Mouse (Mus musculus) hindbrain, embryonic 16.5 days (tissue): ENCODE results near the gene Agpat3. TPM values are rescaled to one million over a fixed set of nuclear protein-coding genes. Genes with fewer than 3 reads are reported as not detected.

Source experiments
- ATAC-seq: fragments of 200-750 bp; cut with Nextera tagmentation; 2 replicates; pipeline ENCODE4 v1.8.0; 2017; ENCODE audit warnings: moderate TSS enrichment, moderate library complexity
- H3K27ac ChIP-seq: fragments of 300-500 bp; sonication (generic); 2 replicates; pipeline ENCODE4 v1.5.1; 2014; ENCODE audit warnings: low read depth, mild to moderate bottlenecking, control low read depth, low read length, moderate library complexity
- H3K27me3 ChIP-seq: fragments of 300-500 bp; sonication (generic); replicated peaks from 2 replicates; pipeline ENCODE4 v1.6.1; 2014; ENCODE audit warnings: low read length; ENCODE audit not compliant: control insufficient read depth, insufficient read depth
- H3K36me3 ChIP-seq: fragments of 300-500 bp; sonication (generic); 2 replicates; pipeline ENCODE4 v1.6.1; 2014; ENCODE audit warnings: mild to moderate bottlenecking, low read length, moderate library complexity, mixed read lengths; ENCODE audit not compliant: control insufficient read depth, insufficient read depth
- H3K4me1 ChIP-seq: fragments of 300-500 bp; sonication (generic); 2 replicates; pipeline ENCODE4 v1.6.1; 2014; ENCODE audit warnings: low read depth, low read length; ENCODE audit not compliant: control insufficient read depth, insufficient read depth
- H3K4me2 ChIP-seq: fragments of 300-500 bp; sonication (generic); 2 replicates; pipeline ENCODE4 v1.6.1; 2014; ENCODE audit warnings: mild to moderate bottlenecking, low read length, control low read depth, moderate library complexity
- H3K4me3 ChIP-seq: fragments of 300-500 bp; sonication (generic); 2 replicates; pipeline ENCODE4 v1.5.1; 2014; ENCODE audit warnings: mild to moderate bottlenecking, low read length, control low read depth, moderate library complexity
- H3K9ac ChIP-seq: fragments of 300-500 bp; sonication (generic); 2 replicates; pipeline ENCODE4 v1.6.1; 2014; ENCODE audit warnings: low read depth, mild to moderate bottlenecking, control low read depth, low read length, moderate library complexity
- H3K9me3 ChIP-seq: fragments of 300-500 bp; sonication (generic); 2 replicates; pipeline ENCODE4 v1.6.1; 2014; ENCODE audit warnings: mild to moderate bottlenecking, low read length, moderate library complexity; ENCODE audit not compliant: control insufficient read depth
- WGBS: fragments of 180-500 bp; shearing (Covaris S2); extraction: QIAGEN DNeasy Blood & Tissue Kit; methylation state at CpG from one replicate; pipeline ENCODE4 v1.1.7; 2014; 5-methylcytosine and 5-hydroxymethylcytosine counted together
- polyA plus RNA-seq: library from polyadenylated mRNA; unstranded; fragments of >200 nt; fragmentation: Nextera tagmentation; extraction: Ambion mirVana; gene quantifications from 2 replicates; pipeline ENCODE4 v1.2.1, GENCODE M21; 2015

Agpat3 gene
- polyA plus RNA-seq, 1 experiment from 2014 or later = 44.0 TPM

GRCm38 (mm10) chr10:78342091-78342490, 10.2 kb downstream of the Agpat3 start:
- WGBS = 100% methylated on average over 1 of the region's 1 CpGs
- H3K27me3 ChIP-seq = no peaks in the 10 kb centered on the region

GRCm38 (mm10) chr10:78338180-78338579, 14.1 kb downstream of the Agpat3 start:
- Histone ChIP-seq H3K27ac (no peak overlapping the region), H3K27me3 (no peaks in the 10 kb centered on the region), H3K4me1 (peaks cover 4% of the 10 kb centered on the region), H3K36me3 (no peaks in the 10 kb centered on the region; the same call in 1 of the 2 replicates), H3K4me2 (no peak overlapping the region), H3K4me3 (no peak overlapping the region), H3K9me3 (no peaks in the 10 kb centered on the region), H3K9ac (no peak overlapping the region)
- no peak for ATAC-seq
- WGBS = 75% methylated on average over 5 of the region's 5 CpGs

More at GRCm38 (mm10) chr10:78342091-78342490, 10.2 kb downstream of the Agpat3 start:
- H3K27ac ChIP-seq = no peak overlapping the region
- H3K36me3 ChIP-seq = no peaks in the 10 kb centered on the region; the same call in 1 of the 2 replicates
- H3K4me2 ChIP-seq = no peak overlapping the region
- peaks cover 2% of the 10 kb centered on the region; the same call in 1 of the 2 replicates for H3K4me1 ChIP-seq
- no peaks in the 10 kb centered on the region for H3K9me3 ChIP-seq
- no peak overlapping the region for H3K9ac ChIP-seq
- no peak for ATAC-seq
- H3K4me3 ChIP-seq = no peak overlapping the region

- Histone ChIP-seq H3K27me3 (no peaks in the 10 kb centered on the region), H3K4me1 (peaks cover 4% of the 10 kb centered on the region), H3K4me3 (no peak overlapping the region), H3K27ac (no peak overlapping the region), H3K4me2 (no peak overlapping the region), H3K9ac (no peak overlapping the region), H3K9me3 (no peaks in the 10 kb centered on the region), H3K36me3 (no peaks in the 10 kb centered on the region)
- no peak for ATAC-seq
- WGBS = 72% methylated on average over 6 of the region's 6 CpGs
These were observed 17.2 kb downstream of the Agpat3 start for GRCm38 (mm10) chr10:78334923-78335561.

- no peaks in the 10 kb centered on the region for H3K27me3 ChIP-seq
- no peaks in the 10 kb centered on the region for H3K9me3 ChIP-seq
- no peak overlapping the region for H3K9ac ChIP-seq
- H3K4me2 ChIP-seq = no peak overlapping the region
- peaks cover 5% of the 10 kb centered on the region; the same call in 1 of the 2 replicates for H3K36me3 ChIP-seq
- WGBS = 92% methylated on average over 5 of the region's 5 CpGs
- ATAC-seq = no peak
- H3K4me3 ChIP-seq = no peak overlapping the region
- no peak overlapping the region for H3K27ac ChIP-seq
- H3K4me1 ChIP-seq = peaks cover 4% of the 10 kb centered on the region
These were observed 20.7 kb downstream of the Agpat3 start for GRCm38 (mm10) chr10:78331577-78331976.

- Histone ChIP-seq H3K27ac (no peak overlapping the region), H3K9ac (no peak overlapping the region), H3K4me2 (no peak overlapping the region), H3K9me3 (no peaks in the 10 kb centered on the region), H3K4me1 (no peaks in the 10 kb centered on the region), H3K27me3 (no peaks in the 10 kb centered on the region), H3K36me3 (peaks cover 5% of the 10 kb centered on the region; the same call in 1 of the 2 replicates), H3K4me3 (no peak overlapping the region)
- whole genome bisulfite sequencing = 89% methylated on average over 5 of the region's 5 CpGs
- ATAC-seq = no peak
These were observed 23.0 kb downstream of the Agpat3 start for GRCm38 (mm10) chr10:78329305-78329704.

- Histone ChIP-seq H3K27me3 (no peaks in the 10 kb centered on the region), H3K9ac (no peak overlapping the region), H3K27ac (no peak overlapping the region), H3K4me1 (no peaks in the 10 kb centered on the region; the same call in 1 of the 2 replicates), H3K36me3 (peaks cover 5% of the 10 kb centered on the region; the same call in 1 of the 2 replicates), H3K9me3 (no peaks in the 10 kb centered on the region), H3K4me3 (no peak overlapping the region), H3K4me2 (no peak overlapping the region)
- no peak for ATAC-seq
- 95% methylated on average over 2 of the region's 2 CpGs for WGBS
These were observed 24.2 kb downstream of the Agpat3 start for GRCm38 (mm10) chr10:78328011-78328575.

- no peak overlapping the region for H3K4me3 ChIP-seq
- peaks cover 5% of the 10 kb centered on the region; the same call in 1 of the 2 replicates for H3K36me3 ChIP-seq
- H3K4me1 ChIP-seq = no peaks in the 10 kb centered on the region; the same call in 1 of the 2 replicates
- H3K27ac ChIP-seq = no peak overlapping the region
- no peak overlapping the region for H3K9ac ChIP-seq
- H3K9me3 ChIP-seq = no peaks in the 10 kb centered on the region
- H3K4me2 ChIP-seq = no peak overlapping the region
- no peak for ATAC-seq
- 75% methylated on average over 8 of the region's 8 CpGs for WGBS
- no peaks in the 10 kb centered on the region for H3K27me3 ChIP-seq
These were observed 26.2 kb downstream of the Agpat3 start for GRCm38 (mm10) chr10:78325916-78326647.

- Histone ChIP-seq H3K27me3 (no peaks in the 10 kb centered on the region), H3K9ac (no peak overlapping the region), H3K4me1 (peaks cover 6% of the 10 kb centered on the region; the same call in 1 of the 2 replicates), H3K27ac (no peak overlapping the region), H3K9me3 (no peaks in the 10 kb centered on the region), H3K36me3 (peaks cover 5% of the 10 kb centered on the region; the same call in 1 of the 2 replicates), H3K4me2 (no peak overlapping the region), H3K4me3 (no peak overlapping the region)
- 81% methylated on average over 6 of the region's 6 CpGs for WGBS
- peak; percentile 46 for ATAC-seq
These were observed 27.6 kb downstream of the Agpat3 start for GRCm38 (mm10) chr10:78324556-78325164.
